Mouse (Mus musculus) kidney, postnatal 4 days (tissue): ENCODE data around the gene Masp2.

Source experiments
- DNase-seq, 2 experiments: peaks; one replicate each; pipeline ENCODE4 v3.0.0; 2021; ENCODE audit warnings: mixed read lengths in 2 of 2

The Masp2 gene

GRCm38 (mm10) chr4:148602357-148603120 lies at the start of gene Masp2:
Gene Masp2, plus strand, starts transcription at chr4:148602554.
- no peak for DNase-seq

DNA sequence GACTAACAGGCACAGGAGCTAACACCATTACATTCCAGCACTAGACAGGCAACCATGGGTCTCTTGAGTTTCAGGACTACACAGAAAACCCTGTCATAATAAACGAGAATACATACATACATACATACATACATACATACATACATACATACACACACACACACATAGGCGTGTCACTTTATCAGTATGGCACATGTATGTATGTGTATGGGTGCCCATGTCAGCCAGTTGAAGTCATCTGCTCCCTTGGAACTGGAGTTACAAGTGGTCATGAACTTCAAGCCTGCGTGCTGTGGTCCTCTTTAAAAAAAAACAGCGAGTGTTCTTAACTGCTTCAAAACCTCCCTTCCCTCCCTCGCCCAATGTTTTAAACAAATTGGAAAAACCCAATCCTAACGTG lies 44.6 kb upstream of the Masp2 start:
- DNase-seq = no peak

GRCm38 (mm10) chr4:148558297-148559000 lies 43.9 kb upstream of the Masp2 start, which contains the start of gene Exosc10:
Gene Exosc10, plus strand, starts transcription at chr4:148558429.
- peak; percentile 91 to 94 for DNase-seq

- DNase-seq = no peak
Observed at GRCm38 (mm10) chr4:148562676-148563075, 39.7 kb upstream of the Masp2 start.

DNA sequence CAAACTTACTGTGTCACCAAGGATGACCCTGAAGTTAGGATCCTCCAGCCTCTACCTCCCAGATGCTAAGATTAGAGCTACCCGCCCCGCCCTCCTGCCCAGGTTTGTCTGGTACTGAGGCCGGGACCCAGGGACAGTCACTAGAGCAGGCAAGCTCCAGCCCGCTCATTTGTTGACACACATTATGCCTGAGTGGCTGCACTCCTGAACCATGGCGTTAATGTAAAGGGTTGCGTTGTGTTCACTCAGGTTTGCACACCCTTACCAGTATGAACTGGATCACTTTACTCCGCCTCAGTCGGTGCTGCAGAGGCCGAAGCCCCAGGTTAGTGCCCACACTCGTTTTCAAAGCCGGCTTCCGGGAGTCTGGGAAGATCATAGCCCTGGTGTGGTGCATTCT lies 38.8 kb upstream of the Masp2 start:
- no peak for DNase-seq

DNA sequence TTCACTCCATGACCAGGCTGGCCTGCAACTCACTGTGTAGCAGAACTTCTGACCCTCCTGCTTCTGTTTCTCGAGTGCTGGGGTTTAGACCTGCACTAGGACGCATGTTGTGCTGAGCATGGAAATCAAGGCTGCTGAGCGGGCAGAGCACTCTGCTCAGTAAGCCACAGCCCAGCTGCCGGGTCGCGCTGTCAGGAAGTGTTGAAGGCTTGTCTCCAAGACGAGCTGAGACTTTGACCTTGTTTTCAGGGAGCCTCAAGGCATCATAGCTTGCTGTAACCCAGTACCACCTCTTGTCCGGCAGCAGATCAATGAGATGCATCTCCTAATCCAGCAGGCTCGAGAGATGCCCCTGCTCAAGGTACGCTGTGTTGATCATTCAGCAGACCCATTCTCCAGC lies 32.2 kb upstream of the Masp2 start:
- DNase-seq = no peak

- DNase-seq = no peak
Observed at GRCm38 (mm10) chr4:148570693-148571295, 31.6 kb upstream of the Masp2 start.

DNA sequence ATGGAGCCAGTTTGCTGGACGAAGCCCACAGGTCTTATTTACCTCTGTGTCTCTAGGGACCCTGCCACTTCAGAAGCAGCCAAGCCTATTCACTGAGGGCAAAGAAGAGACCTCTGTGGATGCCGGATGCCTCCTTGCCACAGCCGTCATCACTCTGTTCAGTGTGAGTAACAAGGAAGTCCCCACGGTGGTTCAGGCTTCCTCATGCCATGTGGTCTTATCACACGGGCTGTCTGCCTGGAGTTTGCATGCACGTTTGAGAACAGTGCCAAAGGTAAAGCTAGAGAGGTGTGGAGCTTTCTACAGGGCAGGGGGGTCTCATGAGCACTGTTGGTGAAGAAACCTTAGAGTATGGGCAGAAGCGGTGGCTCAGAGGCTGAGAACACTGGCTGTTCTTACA lies 29.1 kb upstream of the Masp2 start:
- no peak for DNase-seq

GRCm38 (mm10) chr4:148580765-148581164 lies 21.6 kb upstream of the Masp2 start:
- DNase-seq = no peak

DNA sequence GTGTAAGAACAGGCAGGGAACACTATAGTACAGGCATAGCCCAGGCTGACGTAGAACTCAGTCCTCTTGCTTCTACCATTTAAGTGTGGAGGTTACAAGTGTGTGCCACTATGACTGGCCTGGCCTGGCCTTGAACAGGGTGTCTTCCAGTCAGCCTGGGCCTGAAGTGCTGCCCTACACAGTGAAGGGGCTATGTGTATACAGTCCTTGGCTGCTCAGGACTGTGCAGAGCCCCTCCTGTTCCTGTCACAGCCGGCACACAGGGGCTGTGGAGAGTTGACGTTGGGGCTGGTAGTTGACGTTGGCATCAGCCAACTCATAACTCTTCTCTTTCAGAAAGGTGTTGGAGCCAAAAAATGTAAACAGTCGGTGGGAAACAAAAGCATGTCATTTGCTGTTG lies 20.9 kb upstream of the Masp2 start:
- DNase-seq = no peak

GRCm38 (mm10) chr4:148583257-148583656 lies 19.1 kb upstream of the Masp2 start:
- no peak for DNase-seq

DNA sequence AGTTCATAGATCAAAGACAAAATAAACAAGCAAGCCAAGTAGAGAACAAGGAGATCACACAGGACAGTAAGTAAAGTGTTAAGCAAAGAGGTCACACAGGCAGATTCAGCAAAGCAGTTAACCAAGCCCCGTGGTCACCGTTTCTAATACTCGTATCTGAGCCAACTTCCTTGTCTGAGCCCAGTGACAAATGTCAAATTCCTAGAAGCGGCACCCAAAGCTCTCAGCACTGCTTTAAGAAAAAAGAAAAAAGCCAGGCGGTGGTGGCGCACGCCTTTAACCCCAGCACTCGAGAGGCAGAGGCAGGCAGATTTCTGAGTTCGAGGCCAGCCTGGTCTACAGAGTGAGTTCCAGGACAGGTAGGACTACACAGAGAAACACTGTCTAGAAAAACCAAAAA lies 15.7 kb upstream of the Masp2 start:
- DNase-seq = no peak

DNA sequence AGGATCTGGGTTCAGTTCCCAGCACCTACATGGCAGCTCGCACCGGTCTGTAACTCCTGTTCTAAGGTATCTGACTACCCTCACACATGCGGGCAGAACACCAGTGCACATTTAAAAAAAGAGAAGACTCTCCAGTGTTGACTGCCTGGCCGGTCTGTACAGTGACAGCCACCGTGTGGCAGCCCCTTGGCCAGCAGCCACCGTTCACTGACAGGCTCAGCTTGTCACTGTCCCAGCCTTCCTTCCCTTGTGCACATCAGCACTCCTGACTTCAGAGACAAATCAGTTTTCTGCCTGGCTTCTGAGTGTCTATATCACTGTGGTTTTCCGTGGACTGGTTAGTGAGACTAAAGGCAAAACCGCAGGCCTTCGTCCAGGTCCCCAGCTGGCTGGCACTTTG lies 13.6 kb upstream of the Masp2 start:
- no peak for DNase-seq

GRCm38 (mm10) chr4:148589565-148589964 lies 12.8 kb upstream of the Masp2 start:
- no peak for DNase-seq

DNA sequence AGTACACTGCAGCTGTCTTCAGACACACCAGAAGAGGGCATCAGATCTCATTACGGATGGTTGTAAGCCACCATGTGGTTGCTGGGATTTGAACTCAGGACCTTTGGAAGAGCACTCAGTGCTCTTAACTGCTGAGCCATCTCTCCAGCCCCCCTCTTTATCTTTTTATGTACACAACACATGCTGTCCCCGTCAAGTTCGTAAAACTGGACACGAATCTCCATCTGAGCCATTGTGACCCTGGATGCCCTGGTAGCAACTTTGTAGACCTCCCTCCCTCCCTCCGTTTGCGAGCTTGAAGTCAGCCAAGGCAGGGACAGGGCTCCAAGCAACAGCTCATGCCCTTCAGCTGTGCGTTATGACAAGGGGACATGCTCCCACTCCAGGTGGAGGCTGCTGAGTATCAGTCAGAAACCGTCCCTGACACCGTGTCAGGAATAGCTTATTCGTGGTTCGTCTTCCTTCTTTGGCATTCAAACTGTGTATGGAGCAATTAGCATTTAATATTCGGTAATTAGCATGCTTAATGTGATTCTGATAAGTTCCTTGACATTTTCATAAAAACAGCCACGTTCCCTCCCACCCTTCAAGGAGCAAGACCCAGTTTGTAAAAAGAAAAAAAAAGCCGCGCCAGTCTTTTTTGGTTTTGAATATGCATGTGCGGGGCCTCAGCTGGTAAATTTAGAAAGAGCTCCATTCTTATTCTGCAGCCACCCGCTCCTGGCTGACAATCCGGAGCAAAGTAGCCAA lies 11.8 kb upstream of the Masp2 start:
- peak; percentile 21 to 40 for DNase-seq

- DNase-seq = peak; percentile 98 to 99
Observed at GRCm38 (mm10) chr4:148591171-148591630, 11.2 kb upstream of the Masp2 start, which contains the start of gene Srm. Gene Srm, plus strand, starts transcription at chr4:148591503.

GRCm38 (mm10) chr4:148591637-148592380 lies 10.5 kb upstream of the Masp2 start:
- DNase-seq = no peak

DNA sequence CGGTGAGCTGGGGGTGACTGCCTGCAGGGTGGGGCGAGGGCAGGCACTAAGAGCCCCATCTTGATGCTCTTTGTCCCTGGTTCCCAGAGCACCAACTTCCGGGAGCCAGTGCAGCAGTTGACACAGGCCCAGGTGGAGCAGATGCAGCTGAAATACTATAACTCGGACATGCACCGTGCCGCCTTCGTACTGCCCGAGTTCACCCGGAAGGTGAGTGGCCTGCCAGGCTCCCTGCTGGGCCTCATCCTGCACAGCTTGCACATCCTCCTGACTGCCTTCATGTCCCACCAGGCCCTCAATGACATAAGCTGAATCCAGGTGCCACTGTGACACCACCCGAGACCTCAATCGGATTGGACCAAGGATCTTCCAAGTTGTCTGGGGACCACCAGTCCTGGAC lies 8.4 kb upstream of the Masp2 start:
- DNase-seq = no peak

GRCm38 (mm10) chr4:148595916-148596315 lies 6.4 kb upstream of the Masp2 start:
- no peak for DNase-seq

- no peak for DNase-seq
Observed at GRCm38 (mm10) chr4:148596731-148597130, 5.6 kb upstream of the Masp2 start.

DNA sequence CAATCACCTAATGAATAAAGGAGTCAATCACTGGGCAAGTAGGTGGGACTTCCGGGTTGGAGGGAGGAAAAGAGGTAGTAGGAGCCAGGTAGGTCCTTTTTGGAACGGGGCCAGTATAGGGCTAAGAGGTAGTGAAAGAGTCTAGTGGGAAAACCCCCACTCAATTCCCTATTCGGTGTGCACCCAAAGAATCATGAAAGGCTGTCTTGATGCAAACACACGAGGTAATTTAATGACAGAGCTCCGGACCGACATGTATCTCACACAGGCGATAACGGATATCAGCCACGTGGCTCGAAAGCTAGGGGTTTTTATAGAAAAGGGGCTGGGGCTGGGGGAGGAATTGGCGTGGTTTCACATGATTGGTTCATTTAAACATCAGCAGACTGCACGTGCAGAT lies 3.5 kb upstream of the Masp2 start:
- DNase-seq = no peak

- DNase-seq = no peak
Observed at GRCm38 (mm10) chr4:148600316-148600715, 2.0 kb upstream of the Masp2 start.
